Mouse (Mus musculus): ENCODE results near the gene Eef1a2. TPM values are rescaled to one million over a fixed set of nuclear protein-coding genes. Genes with fewer than 3 reads are reported as not detected.
A peak's percentile ranks its signal among the peaks of the same experiment; 100 is the strongest.

Gene Eef1a2
- polyA plus RNA-seq, 1 experiment from 2014 or later = 0.16 TPM

DNA sequence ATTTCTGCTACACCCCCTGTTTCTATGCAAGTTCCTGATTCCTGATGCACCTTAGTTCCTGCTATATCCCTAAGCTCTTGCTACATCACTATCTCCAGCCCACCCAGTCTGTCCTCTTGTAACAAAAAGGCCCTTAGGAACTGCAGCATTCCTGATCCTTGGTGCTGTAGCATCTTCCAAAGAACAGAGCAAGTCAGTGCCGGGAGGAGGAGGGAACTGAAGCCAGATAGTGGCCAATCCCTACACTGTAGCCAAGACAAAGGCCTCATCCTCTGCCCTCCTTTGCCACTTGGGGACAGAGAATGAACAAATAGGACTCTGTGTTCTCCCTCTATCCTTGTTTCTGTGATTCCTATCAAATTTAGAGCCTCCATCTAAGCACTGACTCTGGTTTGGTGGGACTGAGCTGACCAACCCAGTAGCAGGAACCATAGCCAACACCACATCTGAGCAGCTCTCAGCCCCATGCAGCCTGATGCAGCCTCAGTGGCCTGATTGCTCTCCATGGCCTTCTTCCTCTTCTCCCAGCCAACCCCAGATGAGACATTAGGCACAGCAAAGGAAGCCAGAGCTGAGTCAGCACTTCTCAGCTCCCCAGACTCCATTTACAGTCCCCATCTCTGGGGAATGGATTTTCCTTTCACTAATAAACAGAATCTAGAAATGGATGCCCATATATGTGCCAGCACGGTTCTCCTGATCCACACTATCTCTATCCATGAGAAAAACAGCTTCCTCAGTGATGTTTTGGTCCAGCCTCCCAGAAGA, 13.1 kb downstream of the Eef1a2 start:
- Histone ChIP-seq H3K27ac (ENCODE audit: low read length) (no peak overlapping the region), H3K4me3 (ENCODE audit: low read length) (no peak overlapping the region)

GRCm38 (mm10) chr2:181142703-181143135, 14.1 kb downstream of the Eef1a2 start:
- 53% methylated on average over 8 of the region's 8 CpGs for WGBS
- no peak overlapping the region for H3K27ac ChIP-seq (ENCODE audit: low read length)
- H3K27me3 ChIP-seq (ENCODE audit: control insufficient read depth, insufficient read depth, low read depth, low read length) = peaks cover 7% of the 10 kb centered on the region

More for the DNA sequence above, 13.1 kb downstream of the Eef1a2 start:
- H3K9me3 ChIP-seq (ENCODE audit: control insufficient read depth, low read length) = no peaks in the 10 kb centered on the region
- H3K27me3 ChIP-seq (ENCODE audit: control insufficient read depth, insufficient read depth, low read depth, low read length) = peaks cover 14% of the 10 kb centered on the region
- 44% methylated on average over 2 of the region's 2 CpGs for WGBS
- H3K4me1 ChIP-seq (replicated peaks; ENCODE audit: control insufficient read depth, insufficient read depth, low read length) = peaks cover 10% of the 10 kb centered on the region; the same call in 1 of the 2 replicates
- H3K36me3 ChIP-seq (ENCODE audit: control insufficient read depth, insufficient read depth, low read length) = no peaks in the 10 kb centered on the region
- no peak for ATAC-seq (ENCODE audit: low read depth)
- H3K4me2 ChIP-seq (ENCODE audit: low read depth, low read length) = no peak overlapping the region
- H3K9ac ChIP-seq (ENCODE audit: low read length) = no peak overlapping the region

GRCm38 (mm10) chr2:181139641-181140193, 17.1 kb downstream of the Eef1a2 start:
- no peak overlapping the region for H3K9ac ChIP-seq (ENCODE audit: low read length)
- no peak overlapping the region for H3K27ac ChIP-seq (ENCODE audit: low read length)
- peaks cover 23% of the 10 kb centered on the region for H3K27me3 ChIP-seq (ENCODE audit: control insufficient read depth, insufficient read depth, low read depth, low read length)
- no peaks in the 10 kb centered on the region for H3K9me3 ChIP-seq (ENCODE audit: control insufficient read depth, low read length)
- WGBS = 88% methylated on average over 5 of the region's 5 CpGs
- no peak overlapping the region for H3K4me2 ChIP-seq (ENCODE audit: low read depth, low read length)
- H3K4me1 ChIP-seq (replicated peaks; ENCODE audit: control insufficient read depth, insufficient read depth, low read length) = no peaks in the 10 kb centered on the region; the same call in 1 of the 2 replicates
- H3K36me3 ChIP-seq (ENCODE audit: control insufficient read depth, insufficient read depth, low read length) = no peaks in the 10 kb centered on the region
- H3K4me3 ChIP-seq (ENCODE audit: low read length) = no peak overlapping the region
- no peak for ATAC-seq (ENCODE audit: low read depth)

More at GRCm38 (mm10) chr2:181142703-181143135, 14.1 kb downstream of the Eef1a2 start:
- Histone ChIP-seq H3K4me1 (replicated peaks; ENCODE audit: control insufficient read depth, insufficient read depth, low read length) (peaks cover 3% of the 10 kb centered on the region; the same call in 1 of the 2 replicates), H3K4me3 (ENCODE audit: low read length) (no peak overlapping the region), H3K9me3 (ENCODE audit: control insufficient read depth, low read length) (no peaks in the 10 kb centered on the region), H3K36me3 (ENCODE audit: control insufficient read depth, insufficient read depth, low read length) (no peaks in the 10 kb centered on the region), H3K4me2 (ENCODE audit: low read depth, low read length) (no peak overlapping the region), H3K9ac (ENCODE audit: low read length) (no peak overlapping the region)
- ATAC-seq (ENCODE audit: low read depth) = no peak

DNA sequence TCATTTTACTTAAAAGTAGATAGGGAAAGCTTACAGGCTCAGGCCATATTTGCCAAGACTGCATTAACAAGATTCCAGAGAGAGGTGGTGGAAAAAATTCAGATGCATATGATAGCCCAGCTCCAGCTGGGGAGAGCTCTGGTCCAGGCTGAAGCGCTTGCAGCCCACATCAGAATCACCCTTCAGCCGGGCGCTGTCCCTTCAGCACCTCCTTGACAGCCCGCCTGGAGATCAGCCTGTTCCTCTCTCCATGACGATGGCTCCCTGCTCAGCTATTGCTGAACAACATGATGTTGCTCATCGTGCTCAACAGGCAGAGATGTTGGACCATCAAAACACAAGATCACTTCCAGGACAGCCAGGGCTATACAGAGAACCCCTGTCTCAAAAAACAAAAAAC, 19.9 kb downstream of the Eef1a2 start:
- H3K9ac ChIP-seq (ENCODE audit: low read length) = no peak overlapping the region
- ATAC-seq (ENCODE audit: low read depth) = no peak
- WGBS = 2% methylated on average over 6 of the region's 6 CpGs
- H3K4me3 ChIP-seq (ENCODE audit: low read length) = no peak overlapping the region
- H3K4me2 ChIP-seq (ENCODE audit: low read depth, low read length) = no peak overlapping the region
- no peaks in the 10 kb centered on the region for H3K36me3 ChIP-seq (ENCODE audit: control insufficient read depth, insufficient read depth, low read length)
- peaks cover 41% of the 10 kb centered on the region for H3K27me3 ChIP-seq (ENCODE audit: control insufficient read depth, insufficient read depth, low read depth, low read length)
- no peaks in the 10 kb centered on the region for H3K9me3 ChIP-seq (ENCODE audit: control insufficient read depth, low read length)
- no peaks in the 10 kb centered on the region; the same call in 1 of the 2 replicates for H3K4me1 ChIP-seq (replicated peaks; ENCODE audit: control insufficient read depth, insufficient read depth, low read length)
- no peak overlapping the region for H3K27ac ChIP-seq (ENCODE audit: low read length)

DNA sequence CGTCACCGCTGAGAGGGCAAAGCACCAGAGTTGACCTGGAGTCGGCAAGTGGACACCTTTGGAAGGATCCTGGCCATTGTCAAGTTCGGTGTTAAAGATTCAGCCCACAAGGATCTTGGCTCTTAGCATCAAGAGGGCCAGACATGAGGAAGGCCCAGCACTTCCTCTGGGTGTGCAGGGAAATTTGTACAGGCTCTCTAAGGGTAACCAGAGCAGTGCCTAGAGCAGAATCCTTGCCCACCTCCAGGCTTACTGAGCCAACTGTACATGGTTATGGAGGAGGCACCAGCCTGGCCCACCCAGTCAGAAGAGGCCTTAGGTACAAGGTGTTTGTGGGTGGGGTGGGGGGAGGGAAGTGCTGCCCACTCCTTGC, 21.4 kb downstream of the Eef1a2 start:
- Histone ChIP-seq H3K9me3 (ENCODE audit: control insufficient read depth, low read length) (no peaks in the 10 kb centered on the region), H3K4me2 (ENCODE audit: low read depth, low read length) (no peak overlapping the region)

GRCm38 (mm10) chr2:181134591-181135445, 22.0 kb downstream of the Eef1a2 start, which contains the start of gene Kcnq2:
Gene Kcnq2 (minus strand): TSS chr2:181135300.
- peaks cover 41% of the 10 kb centered on the region for H3K27me3 ChIP-seq (ENCODE audit: control insufficient read depth, insufficient read depth, low read depth, low read length)
- H3K4me3 ChIP-seq (ENCODE audit: low read length) = peak within 1 kb of the TSS; percentile 43
- no peaks in the 10 kb centered on the region for H3K9me3 ChIP-seq (ENCODE audit: control insufficient read depth, low read length)
- no peak for ATAC-seq (ENCODE audit: low read depth)
- under 1% methylated on average over 78 of the region's 104 CpGs for WGBS
- no peaks in the 10 kb centered on the region; the same call in 1 of the 2 replicates for H3K4me1 ChIP-seq (replicated peaks; ENCODE audit: control insufficient read depth, insufficient read depth, low read length)
- peak within 1 kb of the TSS; percentile 61 for H3K4me2 ChIP-seq (ENCODE audit: low read depth, low read length)
- H3K9ac ChIP-seq (ENCODE audit: low read length) = no peak within 1 kb of the TSS
- H3K36me3 ChIP-seq (ENCODE audit: control insufficient read depth, insufficient read depth, low read length) = no peaks in the 10 kb centered on the region
- no peak within 1 kb of the TSS for H3K27ac ChIP-seq (ENCODE audit: low read length)

More for the DNA sequence above, 21.4 kb downstream of the Eef1a2 start:
- WGBS = 3% methylated on average over 4 of the region's 4 CpGs
- H3K9ac ChIP-seq (ENCODE audit: low read length) = no peak overlapping the region
- no peak overlapping the region for H3K4me3 ChIP-seq (ENCODE audit: low read length)
- no peaks in the 10 kb centered on the region; the same call in 1 of the 2 replicates for H3K4me1 ChIP-seq (replicated peaks; ENCODE audit: control insufficient read depth, insufficient read depth, low read length)
- H3K36me3 ChIP-seq (ENCODE audit: control insufficient read depth, insufficient read depth, low read length) = no peaks in the 10 kb centered on the region
- peaks cover 41% of the 10 kb centered on the region for H3K27me3 ChIP-seq (ENCODE audit: control insufficient read depth, insufficient read depth, low read depth, low read length)
- no peak for ATAC-seq (ENCODE audit: low read depth)
- no peak overlapping the region for H3K27ac ChIP-seq (ENCODE audit: low read length)

GRCm38 (mm10) chr2:181133837-181134590, 22.8 kb downstream of the Eef1a2 start:
- Histone ChIP-seq H3K4me2 (ENCODE audit: low read depth, low read length) (peak overlapping the region; percentile 61), H3K9me3 (ENCODE audit: control insufficient read depth, low read length) (no peaks in the 10 kb centered on the region), H3K4me1 (replicated peaks; ENCODE audit: control insufficient read depth, insufficient read depth, low read length) (no peaks in the 10 kb centered on the region; the same call in 1 of the 2 replicates), H3K27me3 (ENCODE audit: control insufficient read depth, insufficient read depth, low read depth, low read length) (peaks cover 41% of the 10 kb centered on the region), H3K27ac (ENCODE audit: low read length) (no peak overlapping the region), H3K4me3 (ENCODE audit: low read length) (peak overlapping the region; percentile 43), H3K36me3 (ENCODE audit: control insufficient read depth, insufficient read depth, low read length) (no peaks in the 10 kb centered on the region), H3K9ac (ENCODE audit: low read length) (no peak overlapping the region)
- 7% methylated on average over 20 of the region's 22 CpGs for WGBS
- no peak; the same call in 1 of the 2 replicates for ATAC-seq (ENCODE audit: low read depth)

- Histone ChIP-seq H3K27me3 (ENCODE audit: control insufficient read depth, insufficient read depth, low read depth, low read length) (peaks cover 23% of the 10 kb centered on the region), H3K4me1 (replicated peaks; ENCODE audit: control insufficient read depth, insufficient read depth, low read length) (no peaks in the 10 kb centered on the region; the same call in 1 of the 2 replicates), H3K9ac (ENCODE audit: low read length) (no peak overlapping the region), H3K4me3 (ENCODE audit: low read length) (no peak overlapping the region), H3K36me3 (ENCODE audit: control insufficient read depth, insufficient read depth, low read length) (no peaks in the 10 kb centered on the region), H3K4me2 (ENCODE audit: low read depth, low read length) (no peak overlapping the region), H3K9me3 (ENCODE audit: control insufficient read depth, low read length) (no peaks in the 10 kb centered on the region), H3K27ac (ENCODE audit: low read length) (no peak overlapping the region)
- ATAC-seq (ENCODE audit: low read depth) = no peak
- 53% methylated on average over 4 of the region's 4 CpGs for WGBS
Observed at GRCm38 (mm10) chr2:181130245-181130644, 26.6 kb downstream of the Eef1a2 start.
